Mouse (Mus musculus): ENCODE results near the gene Gm4553. TPM values are rescaled to one million over a fixed set of nuclear protein-coding genes. Genes with fewer than 3 reads are reported as not detected.
"Not testable (repeated sequence)": the region's sequence is repeated elsewhere in the genome, so short reads cannot be mapped to it uniquely, and the experiment has no call there.

The Gm4553 gene
- total and polyA plus RNA-seq, 2 experiments from 2014 or later: not detected

DNA sequence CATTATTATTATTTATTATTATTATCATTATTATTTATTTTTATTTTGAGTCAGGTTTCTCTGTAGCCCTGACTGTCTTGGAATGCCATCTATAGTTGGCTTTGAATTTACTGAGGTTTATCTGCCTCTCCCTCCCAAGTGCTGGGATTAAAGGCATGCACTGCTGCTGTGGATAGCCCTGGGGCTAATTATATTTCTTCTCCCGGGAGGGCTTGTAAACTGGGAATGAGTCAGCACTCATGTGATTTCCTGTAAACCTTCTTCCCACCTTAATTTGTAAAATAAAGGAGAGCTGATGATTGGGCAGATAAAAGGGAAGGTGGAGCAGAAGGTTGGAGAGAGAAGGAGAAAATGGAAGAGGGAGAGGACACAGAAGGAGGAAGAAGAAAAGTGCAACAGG, 24.8 kb downstream of the Gm4553 start:
- Histone ChIP-seq H3K4me3 (ENCODE audit: low read length) (no peak overlapping the region), H3K4me1 (ENCODE audit: insufficient read depth, low read length) (no peaks in the 10 kb centered on the region), H3K27me3 (ENCODE audit: insufficient read depth, low read length) (no peaks in the 10 kb centered on the region), H3K9me3 (ENCODE audit: low read length) (no peaks in the 10 kb centered on the region), H3K27ac (no peak overlapping the region), H3K9ac (replicated peaks; ENCODE audit: low read length) (no peak overlapping the region), H3K36me3 (ENCODE audit: insufficient read depth, low read length) (no peaks in the 10 kb centered on the region), H3K4me2 (ENCODE audit: low read depth, low read length) (no peak overlapping the region)
- DNase-seq (ENCODE audit: low spot score): no peak
- no peak for TF ChIP-seq CTCF (IDR thresholded peaks at IDR 0.05; ENCODE audit: low read depth)
- 52% methylated on average over 1 of the region's 1 CpGs for WGBS
- no peak for ATAC-seq

DNA sequence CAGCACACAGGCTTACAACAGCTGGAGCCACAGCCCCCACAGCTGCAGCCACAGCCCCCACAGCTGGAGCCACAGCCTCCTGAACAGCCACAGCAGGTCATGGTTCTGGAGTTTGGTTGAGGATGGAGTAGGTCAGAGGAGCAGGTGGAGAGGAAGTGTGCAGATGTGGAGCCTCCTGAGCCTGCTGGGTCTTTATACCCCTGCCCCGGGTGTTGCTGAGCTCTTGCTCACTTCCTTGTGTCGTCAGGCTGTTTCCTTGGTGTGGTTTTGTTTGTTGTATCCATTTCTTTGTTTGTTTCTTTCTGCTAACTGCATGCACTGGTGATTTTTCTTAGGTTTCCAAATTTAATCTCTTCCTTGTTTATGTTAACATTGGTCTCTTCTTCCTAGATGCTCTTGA, 29.6 kb downstream of the Gm4553 start, which contains the start of gene Gm39115:
Gene Gm39115 (minus strand): TSS at position 101 of the 400 bp plus-strand sequence.
- 57% methylated on average over 2 of the region's 2 CpGs for WGBS
- H3K9ac ChIP-seq (replicated peaks; ENCODE audit: low read length); H3K4me2 ChIP-seq (ENCODE audit: low read depth, low read length); H3K27me3 ChIP-seq (ENCODE audit: insufficient read depth, low read length); H3K4me1 ChIP-seq (ENCODE audit: insufficient read depth, low read length); DNase-seq (ENCODE audit: low spot score); ATAC-seq; H3K9me3 ChIP-seq (ENCODE audit: low read length); H3K4me3 ChIP-seq (ENCODE audit: low read length); H3K36me3 ChIP-seq (ENCODE audit: insufficient read depth, low read length); H3K27ac ChIP-seq: not testable (repeated sequence)

DNA sequence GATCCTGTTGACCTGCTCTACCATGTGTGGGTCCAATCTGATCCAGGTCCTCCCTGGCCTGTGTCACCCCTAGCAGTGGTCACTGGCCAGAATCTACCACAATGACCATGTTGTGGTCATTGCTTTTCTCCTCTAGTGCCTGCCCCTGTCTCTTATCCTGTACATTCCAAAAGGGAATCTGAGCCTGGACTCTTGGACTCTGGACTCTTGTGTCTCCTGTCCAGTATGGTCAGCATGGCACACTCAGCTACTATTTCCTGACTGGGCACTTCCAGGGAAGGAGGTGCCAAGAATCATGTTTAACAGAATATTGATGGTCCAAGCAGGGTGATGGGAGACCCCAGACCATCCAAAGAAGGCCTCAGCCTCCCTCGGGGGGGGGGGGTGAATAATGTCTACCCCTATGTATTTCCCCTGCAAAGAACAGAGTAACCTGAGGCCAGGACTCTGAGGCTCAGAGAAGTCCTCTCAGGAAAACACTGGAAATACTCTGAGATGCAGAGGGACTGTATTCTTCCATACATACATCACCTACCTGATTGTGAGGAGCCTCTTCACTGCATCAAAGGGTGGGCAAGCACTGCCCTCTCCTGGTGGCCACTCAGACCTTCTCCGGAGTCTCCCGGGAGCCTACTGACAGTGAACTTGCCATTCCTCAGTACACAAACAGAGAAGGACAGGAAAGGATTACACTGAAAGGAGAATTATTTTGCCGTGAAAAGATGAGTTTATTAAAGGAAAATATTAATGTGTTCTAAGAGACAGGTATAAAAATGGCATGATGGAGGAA, 31.1 kb downstream of the Gm4553 start:
- H3K4me2 ChIP-seq (ENCODE audit: low read depth, low read length): no peak overlapping the region
- ATAC-seq (peak; percentile 55; the same call in 1 of the 2 replicates), DNase-seq (ENCODE audit: low spot score) (peak; percentile 60)
- TF ChIP-seq CTCF (IDR thresholded peaks at IDR 0.05; ENCODE audit: low read depth): peak; percentile 68
- H3K4me3 ChIP-seq (ENCODE audit: low read length): no peak overlapping the region
- no peaks in the 10 kb centered on the region for H3K9me3 ChIP-seq (ENCODE audit: low read length)
- H3K9ac ChIP-seq (replicated peaks; ENCODE audit: low read length): no peak overlapping the region
- H3K36me3 ChIP-seq (ENCODE audit: insufficient read depth, low read length): no peaks in the 10 kb centered on the region
- no peak overlapping the region for H3K27ac ChIP-seq
- H3K27me3 ChIP-seq (ENCODE audit: insufficient read depth, low read length): no peaks in the 10 kb centered on the region
- WGBS: 62% methylated on average over 4 of the region's 4 CpGs
- H3K4me1 ChIP-seq (ENCODE audit: insufficient read depth, low read length): no peaks in the 10 kb centered on the region

DNA sequence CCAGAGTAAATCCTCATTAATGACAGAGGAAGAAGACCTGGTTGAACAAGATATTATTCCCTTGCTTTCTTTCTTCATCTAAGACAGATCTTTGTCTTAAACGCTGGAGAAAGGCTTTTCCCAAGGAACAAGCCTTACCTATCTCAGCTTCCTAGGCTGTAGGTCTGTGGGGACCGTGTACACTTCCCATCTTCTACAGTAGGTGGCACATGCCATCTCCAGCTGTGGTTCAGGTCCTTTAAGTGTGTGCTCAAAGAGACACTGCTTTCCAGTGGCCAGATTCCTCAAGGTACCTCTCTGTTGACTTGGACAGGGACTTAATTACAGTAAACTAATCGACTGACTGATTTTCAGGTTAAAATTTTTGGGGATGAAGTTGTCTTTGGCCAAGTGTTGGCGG, 36.7 kb downstream of the Gm4553 start:
- Histone ChIP-seq H3K27me3 (ENCODE audit: insufficient read depth, low read length) (no peaks in the 10 kb centered on the region), H3K36me3 (ENCODE audit: insufficient read depth, low read length) (no peaks in the 10 kb centered on the region), H3K4me2 (ENCODE audit: low read depth, low read length) (no peak overlapping the region), H3K4me3 (ENCODE audit: low read length) (no peak overlapping the region), H3K9me3 (ENCODE audit: low read length) (no peaks in the 10 kb centered on the region), H3K4me1 (ENCODE audit: insufficient read depth, low read length) (no peaks in the 10 kb centered on the region), H3K9ac (replicated peaks; ENCODE audit: low read length) (no peak overlapping the region), H3K27ac (no peak overlapping the region)
- TF ChIP-seq CTCF (IDR thresholded peaks at IDR 0.05; ENCODE audit: low read depth): peak; percentile 25; the same call in 1 of the 2 replicates
- DNase-seq (ENCODE audit: low spot score) (no peak), ATAC-seq (no peak)
- 62% methylated on average over 4 of the region's 4 CpGs for WGBS

DNA sequence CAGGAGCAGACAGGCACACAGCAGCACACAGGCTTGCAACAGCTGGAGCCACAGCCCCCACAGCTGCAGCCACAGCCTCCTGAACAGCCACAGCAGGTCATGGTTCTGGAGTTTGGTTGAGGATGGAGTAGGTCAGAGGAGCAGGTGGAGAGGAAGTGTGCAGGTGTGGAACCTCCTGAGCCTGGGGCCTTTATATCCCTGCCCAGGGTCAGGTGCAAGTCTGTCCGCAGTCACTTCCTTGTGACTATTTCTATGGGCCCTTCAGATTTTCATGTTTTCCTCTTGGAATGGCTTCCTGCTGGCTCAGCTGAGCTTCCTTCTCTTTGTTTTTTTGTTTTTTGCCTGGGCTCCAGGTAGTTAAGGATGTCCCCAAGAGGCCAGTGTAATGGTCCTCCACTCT, 44.9 kb downstream of the Gm4553 start, which contains the start of gene Gm45618:
Gene Gm45618 (minus strand): TSS at position 101 of the 400 bp plus-strand sequence.
- not testable (repeated sequence) for H3K4me1 ChIP-seq (ENCODE audit: insufficient read depth, low read length); H3K27ac ChIP-seq; H3K27me3 ChIP-seq (ENCODE audit: insufficient read depth, low read length); H3K9me3 ChIP-seq (ENCODE audit: low read length); H3K4me3 ChIP-seq (ENCODE audit: low read length); H3K36me3 ChIP-seq (ENCODE audit: insufficient read depth, low read length); H3K4me2 ChIP-seq (ENCODE audit: low read depth, low read length); DNase-seq (ENCODE audit: low spot score); H3K9ac ChIP-seq (replicated peaks; ENCODE audit: low read length); ATAC-seq
- WGBS: 88% methylated on average over 1 of the region's 1 CpGs

DNA sequence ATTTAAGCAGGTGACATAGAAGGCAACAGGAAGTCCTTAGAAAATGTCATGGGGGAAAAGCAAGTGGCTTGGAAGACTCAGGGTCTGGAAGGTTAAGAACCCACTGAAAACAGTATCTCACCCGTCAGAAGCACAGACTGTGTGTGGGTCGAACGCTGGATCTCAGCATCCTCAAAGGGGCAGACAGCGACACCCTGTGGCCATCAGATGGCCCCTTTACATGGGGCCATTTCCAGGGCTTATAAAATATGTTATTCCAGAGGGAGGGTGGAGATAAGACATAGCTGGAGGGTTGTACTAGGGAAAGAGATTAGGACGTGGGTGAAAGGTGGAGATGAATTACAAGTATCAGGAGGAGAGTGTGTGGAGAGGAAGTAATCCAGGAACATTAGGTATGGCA, 45.9 kb downstream of the Gm4553 start:
- H3K4me1 ChIP-seq (ENCODE audit: insufficient read depth, low read length): no peaks in the 10 kb centered on the region
- no peak overlapping the region for H3K4me2 ChIP-seq (ENCODE audit: low read depth, low read length)
- 19% methylated on average over 5 of the region's 5 CpGs for WGBS
- no peak overlapping the region for H3K27ac ChIP-seq
- H3K4me3 ChIP-seq (ENCODE audit: low read length): no peak overlapping the region
- no peaks in the 10 kb centered on the region for H3K27me3 ChIP-seq (ENCODE audit: insufficient read depth, low read length)
- ATAC-seq (no peak), DNase-seq (ENCODE audit: low spot score) (peak; percentile 48)
- TF ChIP-seq CTCF (IDR thresholded peaks at IDR 0.05; ENCODE audit: low read depth): peak; percentile 60
- no peaks in the 10 kb centered on the region for H3K36me3 ChIP-seq (ENCODE audit: insufficient read depth, low read length)
- no peaks in the 10 kb centered on the region for H3K9me3 ChIP-seq (ENCODE audit: low read length)
- no peak overlapping the region for H3K9ac ChIP-seq (replicated peaks; ENCODE audit: low read length)

Other genes starting within 250 kb of the Gm4553 start
- 120 and 121 TPM in 2 replicates for gene Tollip, start 247.2 kb downstream of the Gm4553 start, total RNA-seq (2014; rRNA removed)
- gene Tollip, start 247.2 kb downstream of the Gm4553 start, polyA plus RNA-seq (2015; fragmentation: Nextera tagmentation; extraction: Ambion mirVana): 68.5 and 72.6 TPM in 2 replicates
- 136 and 143 TPM in 2 replicates for gene Brsk2, start 216.0 kb downstream of the Gm4553 start, total RNA-seq (2014; rRNA removed)
- gene Brsk2, start 216.0 kb downstream of the Gm4553 start, polyA plus RNA-seq (2015; fragmentation: Nextera tagmentation; extraction: Ambion mirVana): 17.9 and 18.0 TPM in 2 replicates
- 41.1 and 45.5 TPM in 2 replicates for gene Mob2, start 104.7 kb downstream of the Gm4553 start, total RNA-seq (2014; rRNA removed)
- gene Mob2, start 104.7 kb downstream of the Gm4553 start, polyA plus RNA-seq (2015; fragmentation: Nextera tagmentation; extraction: Ambion mirVana): 43.4 and 44.1 TPM in 2 replicates
- 129 and 133 TPM in 2 replicates for gene Dusp8, start 69.9 kb downstream of the Gm4553 start, total RNA-seq (2014; rRNA removed)
- gene Dusp8, start 69.9 kb downstream of the Gm4553 start, polyA plus RNA-seq (2015; fragmentation: Nextera tagmentation; extraction: Ambion mirVana): 86.2 and 94.6 TPM in 2 replicates
- not detected in 2 replicates for gene Gm45618, start 45.0 kb downstream of the Gm4553 start, total RNA-seq (2014; rRNA removed)
- gene Gm45618, start 45.0 kb downstream of the Gm4553 start, polyA plus RNA-seq (2015; fragmentation: Nextera tagmentation; extraction: Ambion mirVana): not detected in 2 replicates
- not detected in 2 replicates for gene Gm39115, start 29.7 kb downstream of the Gm4553 start, total RNA-seq (2014; rRNA removed)
- not detected in 2 replicates for gene Gm39115, start 29.7 kb downstream of the Gm4553 start, polyA plus RNA-seq (2015; fragmentation: Nextera tagmentation; extraction: Ambion mirVana)
- gene Gm45337, start 21.1 kb downstream of the Gm4553 start, total RNA-seq (2014; rRNA removed): not detected in 2 replicates
- not detected in 2 replicates for gene Gm45337, start 21.1 kb downstream of the Gm4553 start, polyA plus RNA-seq (2015; fragmentation: Nextera tagmentation; extraction: Ambion mirVana)
- gene Gm29735, start 8.6 kb downstream of the Gm4553 start, total RNA-seq (2014; rRNA removed): not detected in 2 replicates
- gene Gm29735, start 8.6 kb downstream of the Gm4553 start, polyA plus RNA-seq (2015; fragmentation: Nextera tagmentation; extraction: Ambion mirVana): not detected in 2 replicates
- not detected in 2 replicates for gene Krtap5-2, start 10.3 kb upstream of the Gm4553 start, total RNA-seq (2014; rRNA removed)
- gene Krtap5-2, start 10.3 kb upstream of the Gm4553 start, polyA plus RNA-seq (2015; fragmentation: Nextera tagmentation; extraction: Ambion mirVana): not detected in 2 replicates
- not detected in 2 replicates for gene Gm10153, start 24.6 kb upstream of the Gm4553 start, total RNA-seq (2014; rRNA removed)
- gene Gm10153, start 24.6 kb upstream of the Gm4553 start, polyA plus RNA-seq (2015; fragmentation: Nextera tagmentation; extraction: Ambion mirVana): not detected in 2 replicates
- not detected in 2 replicates for gene Krtap5-3, start 35.6 kb upstream of the Gm4553 start, total RNA-seq (2014; rRNA removed)
- not detected in 2 replicates for gene Krtap5-3, start 35.6 kb upstream of the Gm4553 start, polyA plus RNA-seq (2015; fragmentation: Nextera tagmentation; extraction: Ambion mirVana)
- gene Gm7579, start 46.1 kb upstream of the Gm4553 start, total RNA-seq (2014; rRNA removed): not detected in 2 replicates
- gene Gm7579, start 46.1 kb upstream of the Gm4553 start, polyA plus RNA-seq (2015; fragmentation: Nextera tagmentation; extraction: Ambion mirVana): not detected in 2 replicates
- gene Krtap5-5, start 64.2 kb upstream of the Gm4553 start, total RNA-seq (2014; rRNA removed): not detected in 2 replicates
- not detected in 2 replicates for gene Krtap5-5, start 64.2 kb upstream of the Gm4553 start, polyA plus RNA-seq (2015; fragmentation: Nextera tagmentation; extraction: Ambion mirVana)
- not detected in 2 replicates for gene Gm40460, start 75.3 kb upstream of the Gm4553 start, total RNA-seq (2014; rRNA removed)
- not detected in 2 replicates for gene Gm40460, start 75.3 kb upstream of the Gm4553 start, polyA plus RNA-seq (2015; fragmentation: Nextera tagmentation; extraction: Ambion mirVana)
- not detected in 2 replicates for gene Gm2431, start 92.6 kb upstream of the Gm4553 start, total RNA-seq (2014; rRNA removed)
- not detected in 2 replicates for gene Gm2431, start 92.6 kb upstream of the Gm4553 start, polyA plus RNA-seq (2015; fragmentation: Nextera tagmentation; extraction: Ambion mirVana)
- gene Gm4559, start 108.6 kb upstream of the Gm4553 start, total RNA-seq (2014; rRNA removed): not detected in 2 replicates
- gene Gm4559, start 108.6 kb upstream of the Gm4553 start, polyA plus RNA-seq (2015; fragmentation: Nextera tagmentation; extraction: Ambion mirVana): not detected in 2 replicates
- not detected in 2 replicates for gene Krtap5-1, start 131.4 kb upstream of the Gm4553 start, total RNA-seq (2014; rRNA removed)
- not detected in 2 replicates for gene Krtap5-1, start 131.4 kb upstream of the Gm4553 start, polyA plus RNA-seq (2015; fragmentation: Nextera tagmentation; extraction: Ambion mirVana)
- gene Krtap5-4, start 137.8 kb upstream of the Gm4553 start, total RNA-seq (2014; rRNA removed): not detected in 2 replicates
- gene Krtap5-4, start 137.8 kb upstream of the Gm4553 start, polyA plus RNA-seq (2015; fragmentation: Nextera tagmentation; extraction: Ambion mirVana): not detected in 2 replicates
- gene Ifitm10, start 208.0 kb upstream of the Gm4553 start, total RNA-seq (2014; rRNA removed): 22.7 and 25.4 TPM in 2 replicates
- gene Ifitm10, start 208.0 kb upstream of the Gm4553 start, polyA plus RNA-seq (2015; fragmentation: Nextera tagmentation; extraction: Ambion mirVana): 17.2 and 19.9 TPM in 2 replicates
- gene Gm49369, start 216.9 kb upstream of the Gm4553 start, total RNA-seq (2014; rRNA removed): 1.0 TPM in 1 of 2 replicates, not detected in the other
- gene Gm49369, start 216.9 kb upstream of the Gm4553 start, polyA plus RNA-seq (2015; fragmentation: Nextera tagmentation; extraction: Ambion mirVana): 2.1 and 2.9 TPM in 2 replicates
- 638 and 755 TPM in 2 replicates for gene Ctsd, start 222.3 kb upstream of the Gm4553 start, total RNA-seq (2014; rRNA removed)
- gene Ctsd, start 222.3 kb upstream of the Gm4553 start, polyA plus RNA-seq (2015; fragmentation: Nextera tagmentation; extraction: Ambion mirVana): 400 and 402 TPM in 2 replicates